Mouse (Mus musculus): ENCODE results near the gene Drd5.

DNA sequence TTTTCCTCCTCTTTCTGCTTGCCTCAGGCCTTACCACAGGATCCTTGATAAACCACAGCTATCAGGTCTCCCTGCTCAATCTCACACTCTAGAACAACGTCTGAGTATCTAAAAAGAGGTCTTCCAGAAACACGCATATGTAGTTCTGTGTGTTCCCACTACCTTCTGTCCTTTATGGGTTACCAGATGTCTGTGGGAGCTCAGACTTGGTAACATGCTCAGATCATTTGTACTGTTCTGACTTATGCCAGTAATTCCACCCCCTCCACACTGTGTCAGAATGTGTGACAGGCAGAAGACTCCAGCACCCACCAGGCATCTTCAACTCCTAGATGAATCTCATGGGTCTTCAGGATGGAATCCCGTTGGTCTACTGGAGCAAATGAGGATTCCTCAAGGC, 37.8 kb downstream of the Drd5 start:
- TF ChIP-seq POLR2A (IDR thresholded peaks at IDR 0.05; ENCODE audit: insufficient read depth, low read depth, low read length) = no peak
- TF ChIP-seq CTCF (IDR thresholded peaks at IDR 0.05) = no peak
